Mouse (Mus musculus) embryonic facial prominence, embryonic 10.5 days (tissue): ENCODE measurements around the gene 1600002K03Rik. TPM values are rescaled to one million over a fixed set of nuclear protein-coding genes. Genes with fewer than 3 reads are reported as not detected.
A peak's percentile ranks its signal among the peaks of the same experiment; 100 is the strongest.

Source experiments
- DNase-seq: peaks from one replicate; pipeline ENCODE4 v3.0.0-alpha.2; 2017; ENCODE audit warnings: low spot score
- H3K27ac ChIP-seq: fragments of 300-500 bp; sonication (generic); replicated peaks from 2 replicates; pipeline ENCODE4 v1.5.1; 2016; ENCODE audit warnings: mild to moderate bottlenecking
- H3K27me3 ChIP-seq: fragments of 300-500 bp; sonication (generic); replicated peaks from 2 replicates; pipeline ENCODE4 v1.6.1; 2016; ENCODE audit warnings: low read depth, mild to moderate bottlenecking; ENCODE audit not compliant: poor library complexity, severe bottlenecking
- H3K36me3 ChIP-seq: fragments of 300-500 bp; sonication (generic); replicated peaks from 2 replicates; pipeline ENCODE4 v1.6.1; 2016; ENCODE audit warnings: mild to moderate bottlenecking, moderate library complexity
- H3K4me1 ChIP-seq: fragments of 300-500 bp; sonication (generic); 2 replicates; pipeline ENCODE4 v1.6.1; 2016
- H3K4me3 ChIP-seq: fragments of 300-500 bp; sonication (generic); 2 replicates; pipeline ENCODE4 v1.5.1; 2016; ENCODE audit warnings: mild to moderate bottlenecking, moderate library complexity
- H3K9me3 ChIP-seq: fragments of 300-500 bp; sonication (generic); 2 replicates; pipeline ENCODE4 v1.6.1; 2016; ENCODE audit warnings: mild to moderate bottlenecking
- WGBS: fragments of 180-500 bp; shearing (Covaris S2); methylation state at CpG from one replicate; pipeline ENCODE4 v1.1.7; 2016; 5-methylcytosine and 5-hydroxymethylcytosine counted together
- polyA plus RNA-seq: library from polyadenylated mRNA; unstranded; fragments of >200 nt; fragmentation: Nextera tagmentation; extraction: Ambion mirVana; gene quantifications from 2 replicates; pipeline ENCODE4 v1.2.1, GENCODE M21; 2016

1600002K03Rik gene
- polyA plus RNA-seq, 1 experiment from 2014 or later: 12.0 TPM

DNA sequence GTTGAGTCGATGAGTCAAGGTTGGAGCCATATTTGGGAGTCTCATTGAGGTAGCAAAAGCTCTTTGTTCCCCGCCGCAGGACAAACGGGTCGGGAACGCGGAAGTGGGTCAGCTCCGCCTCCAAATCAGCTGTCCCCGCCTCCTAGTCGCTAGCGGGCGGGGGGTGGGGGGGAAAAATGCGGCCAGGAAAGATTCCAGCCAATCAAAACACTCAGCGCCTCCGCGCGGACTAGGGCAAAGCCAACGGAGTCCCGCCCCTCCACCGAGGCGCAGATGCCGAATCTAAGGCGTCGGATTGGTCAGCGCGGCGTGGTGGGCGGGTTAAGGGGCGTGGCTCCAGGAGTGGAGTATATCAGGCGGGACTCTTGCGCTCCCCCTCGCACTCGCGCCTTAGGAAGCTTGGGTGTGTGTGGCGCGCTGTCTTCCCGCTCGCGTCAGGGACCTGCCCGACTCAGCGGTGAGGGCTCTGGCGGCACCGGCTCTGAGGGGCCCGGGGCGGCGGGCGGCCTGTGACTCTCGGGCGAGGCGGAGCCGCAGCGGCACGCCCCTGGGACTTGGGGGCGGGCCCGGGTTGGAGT lies 5.2 kb upstream of the 1600002K03Rik start:
- no peaks in the 10 kb centered on the region for H3K9me3 ChIP-seq
- peaks cover 38% of the 10 kb centered on the region for H3K36me3 ChIP-seq
- peak overlapping the region; percentile 94 for H3K4me3 ChIP-seq
- peaks cover 79% of the 10 kb centered on the region for H3K4me1 ChIP-seq
- WGBS: under 1% methylated on average over 55 of the region's 55 CpGs
- peak; percentile 99 for DNase-seq
- peak overlapping the region; percentile 100 for H3K27ac ChIP-seq
- no peaks in the 10 kb centered on the region for H3K27me3 ChIP-seq

GRCm38 (mm10) chr10:80168038-80168661 lies 4.6 kb upstream of the 1600002K03Rik start:
- DNase-seq: peak; percentile 97
- Histone ChIP-seq H3K4me1 (peaks cover 77% of the 10 kb centered on the region), H3K9me3 (no peaks in the 10 kb centered on the region), H3K4me3 (peak overlapping the region; percentile 94), H3K36me3 (peaks cover 39% of the 10 kb centered on the region), H3K27me3 (no peaks in the 10 kb centered on the region), H3K27ac (peak overlapping the region; percentile 100)
- under 1% methylated on average over 48 of the region's 48 CpGs for WGBS

DNA sequence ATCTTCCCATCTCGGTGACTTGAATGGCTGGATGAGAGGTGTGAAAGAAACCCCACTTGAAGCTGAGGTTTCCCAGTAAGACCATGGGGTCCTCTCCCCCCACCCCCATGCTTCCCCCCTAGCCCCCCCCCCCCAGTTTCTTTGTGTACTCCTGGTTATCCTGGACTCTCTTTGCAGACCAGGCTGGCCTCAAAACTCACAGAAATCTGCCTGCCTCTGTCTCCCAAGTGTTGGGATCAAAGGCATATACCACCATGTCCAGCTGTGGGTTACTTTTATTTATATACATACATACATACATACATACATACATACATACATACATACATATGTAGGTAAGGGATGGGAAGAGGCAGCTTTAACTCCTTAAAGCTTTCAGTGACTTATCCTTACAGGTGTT lies 3.7 kb upstream of the 1600002K03Rik start:
- 79% methylated on average over 1 of the region's 1 CpGs for WGBS
- no peak for DNase-seq
- Histone ChIP-seq H3K36me3 (peaks cover 39% of the 10 kb centered on the region), H3K4me1 (peaks cover 73% of the 10 kb centered on the region), H3K27ac (peak overlapping the region; percentile 100; the same call in 1 of the 2 replicates), H3K4me3 (peak overlapping the region; percentile 94), H3K27me3 (no peaks in the 10 kb centered on the region), H3K9me3 (no peaks in the 10 kb centered on the region)

- no peak for DNase-seq
- H3K27ac ChIP-seq: no peak overlapping the region
- no peaks in the 10 kb centered on the region for H3K9me3 ChIP-seq
- H3K27me3 ChIP-seq: no peaks in the 10 kb centered on the region
- peak overlapping the region; percentile 94 for H3K4me3 ChIP-seq
- peaks cover 39% of the 10 kb centered on the region for H3K36me3 ChIP-seq
- peaks cover 72% of the 10 kb centered on the region for H3K4me1 ChIP-seq
- 93% methylated on average over 7 of the region's 7 CpGs for WGBS
These were observed 3.1 kb upstream of the 1600002K03Rik start for GRCm38 (mm10) chr10:80169651-80170050.

DNA sequence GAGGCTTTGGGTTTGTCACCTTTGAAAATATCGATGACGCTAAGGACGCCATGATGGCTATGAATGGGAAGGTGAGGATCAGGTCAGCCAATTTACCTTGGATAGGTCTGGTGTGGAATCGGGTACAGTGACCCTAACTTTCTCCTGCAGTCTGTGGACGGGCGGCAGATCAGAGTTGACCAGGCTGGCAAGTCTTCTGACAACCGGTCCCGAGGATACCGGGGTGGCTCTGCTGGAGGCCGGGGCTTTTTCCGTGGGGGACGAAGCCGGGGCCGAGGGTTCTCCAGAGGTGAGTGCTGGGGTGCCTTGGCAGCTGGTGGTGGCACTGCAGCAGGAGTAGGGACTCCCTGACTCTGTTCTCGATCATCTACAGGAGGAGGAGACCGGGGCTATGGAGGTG lies 2.7 kb upstream of the 1600002K03Rik start:
- no peaks in the 10 kb centered on the region for H3K9me3 ChIP-seq
- peaks cover 39% of the 10 kb centered on the region for H3K36me3 ChIP-seq
- WGBS: 97% methylated on average over 16 of the region's 16 CpGs
- no peaks in the 10 kb centered on the region for H3K27me3 ChIP-seq
- H3K27ac ChIP-seq: no peak overlapping the region
- DNase-seq: no peak
- peaks cover 72% of the 10 kb centered on the region for H3K4me1 ChIP-seq
- 0 out of 2 replicates have a peak overlapping the region, but pooled peaks have one; percentile 21 for H3K4me3 ChIP-seq

DNA sequence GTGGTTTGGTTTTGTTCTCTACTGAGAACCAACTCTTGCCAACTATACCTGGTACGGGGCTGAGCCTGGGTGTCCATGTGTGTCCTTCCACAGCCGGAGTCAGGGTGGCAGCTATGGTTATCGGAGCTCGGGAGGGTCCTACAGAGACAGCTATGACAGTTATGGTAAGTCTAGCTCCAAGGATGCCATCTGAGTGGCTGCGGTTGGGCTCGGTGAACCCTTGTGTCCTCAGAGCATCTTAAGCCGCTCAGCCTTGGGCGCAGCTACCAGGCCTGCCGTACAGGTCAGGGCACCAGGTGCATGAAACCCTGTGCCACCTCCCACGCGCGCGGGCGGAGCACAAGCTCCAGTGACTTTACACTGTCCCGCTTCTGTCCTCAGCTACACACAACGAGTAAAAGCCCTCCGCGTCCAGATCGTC lies 2.1 kb upstream of the 1600002K03Rik start:
- H3K9me3 ChIP-seq: no peaks in the 10 kb centered on the region
- H3K27ac ChIP-seq: no peak overlapping the region
- H3K36me3 ChIP-seq: peaks cover 39% of the 10 kb centered on the region
- no peak for DNase-seq
- WGBS: 95% methylated on average over 19 of the region's 19 CpGs
- peaks cover 72% of the 10 kb centered on the region for H3K4me1 ChIP-seq
- no peaks in the 10 kb centered on the region for H3K27me3 ChIP-seq
- peak overlapping the region; percentile 21; the same call in 1 of the 2 replicates for H3K4me3 ChIP-seq

DNA sequence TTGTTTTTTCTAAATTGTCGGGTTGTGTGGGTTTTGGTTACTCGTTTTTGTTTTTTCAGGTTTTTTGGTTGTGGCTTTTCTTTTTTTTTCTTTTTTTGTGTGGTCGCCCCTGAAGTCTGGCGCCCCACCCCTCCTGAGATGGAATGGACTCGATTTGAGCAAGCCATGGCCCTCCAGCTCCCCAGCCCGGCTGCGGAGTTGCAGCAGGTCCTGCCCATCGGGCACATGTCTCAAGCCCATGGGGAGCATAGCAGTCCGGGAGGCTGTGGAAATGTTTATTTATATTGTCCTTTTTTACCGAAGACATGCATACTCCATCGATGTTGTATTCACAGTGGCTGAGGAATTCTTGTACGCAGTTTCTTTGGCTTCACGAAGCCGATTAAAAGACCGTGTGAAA lies 1.5 kb upstream of the 1600002K03Rik start:
- Histone ChIP-seq H3K4me1 (peaks cover 73% of the 10 kb centered on the region), H3K27me3 (no peaks in the 10 kb centered on the region), H3K27ac (no peak overlapping the region), H3K4me3 (peak overlapping the region; percentile 67; the same call in 1 of the 2 replicates), H3K9me3 (no peaks in the 10 kb centered on the region), H3K36me3 (peaks cover 39% of the 10 kb centered on the region)
- no peak for DNase-seq
- 92% methylated on average over 15 of the region's 15 CpGs for WGBS

DNA sequence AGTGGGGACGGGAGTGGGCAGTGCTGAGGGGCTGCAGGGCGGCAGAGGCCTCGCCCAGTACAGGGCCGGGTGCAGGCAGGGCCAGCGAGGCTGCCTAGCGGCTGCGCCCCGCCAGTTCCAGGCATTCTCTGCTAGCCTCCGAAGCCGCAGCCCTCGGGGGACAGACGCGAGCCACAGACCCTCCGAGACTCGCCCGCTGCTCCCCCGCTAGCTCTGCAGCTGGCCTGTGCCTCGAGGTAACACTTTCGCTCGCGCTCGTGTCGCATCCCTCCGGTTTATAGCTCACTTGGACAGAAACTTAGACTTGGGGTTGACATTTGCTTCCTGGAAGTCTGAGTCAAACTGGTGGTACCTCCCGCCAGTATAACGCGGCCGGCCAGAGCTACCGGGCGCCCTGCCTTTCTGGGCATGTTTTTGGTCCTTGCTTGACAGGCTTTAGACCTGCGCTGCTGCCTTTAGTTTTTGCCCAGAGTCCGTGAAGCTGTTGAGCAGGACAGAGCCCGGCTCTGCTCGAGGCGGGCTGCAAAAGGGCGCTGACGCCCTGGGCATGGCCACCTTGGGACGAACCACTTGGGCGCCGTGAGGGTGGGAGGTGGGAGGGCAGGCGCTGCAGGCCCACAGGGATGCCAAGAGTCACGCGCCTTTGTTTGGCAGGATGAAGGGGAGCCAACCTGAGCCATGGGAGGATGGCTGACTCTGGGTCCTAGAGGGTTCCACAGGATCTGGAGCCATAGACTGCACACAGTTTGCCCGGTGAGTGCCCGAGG lies 801 bp upstream of the 1600002K03Rik start:
- Histone ChIP-seq H3K4me3 (peak overlapping the region; percentile 67), H3K4me1 (peaks cover 71% of the 10 kb centered on the region), H3K27me3 (no peaks in the 10 kb centered on the region), H3K36me3 (peaks cover 39% of the 10 kb centered on the region), H3K27ac (peak overlapping the region; percentile 87), H3K9me3 (no peaks in the 10 kb centered on the region)
- DNase-seq: no peak
- 88% methylated on average over 45 of the region's 45 CpGs for WGBS

DNA sequence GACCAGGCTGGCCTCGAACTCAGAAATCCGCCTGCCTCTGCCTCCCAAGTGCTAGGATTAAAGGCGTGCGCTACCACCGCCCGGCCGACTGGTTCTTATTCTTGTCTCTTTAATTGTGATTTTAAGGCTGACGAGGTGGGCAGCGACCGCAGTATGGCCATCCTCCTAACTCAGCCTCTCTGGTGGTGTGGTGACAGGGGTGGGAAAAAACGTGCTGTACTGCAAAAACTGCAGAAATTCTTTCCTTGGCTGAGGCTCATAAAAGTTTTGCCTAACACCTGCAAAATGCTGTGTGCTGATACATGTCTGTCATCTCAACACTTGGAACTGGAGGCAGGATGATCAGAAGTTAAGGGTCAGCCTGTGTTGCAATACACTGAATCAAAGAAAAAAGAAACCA lies 614 bp downstream of the 1600002K03Rik start:
- no peak for DNase-seq
- H3K36me3 ChIP-seq: peaks cover 39% of the 10 kb centered on the region
- WGBS: 12% methylated on average over 11 of the region's 11 CpGs
- peak overlapping the region; percentile 87 for H3K27ac ChIP-seq
- no peaks in the 10 kb centered on the region for H3K27me3 ChIP-seq
- H3K4me3 ChIP-seq: peak overlapping the region; percentile 67
- H3K4me1 ChIP-seq: peaks cover 74% of the 10 kb centered on the region
- H3K9me3 ChIP-seq: no peaks in the 10 kb centered on the region

GRCm38 (mm10) chr10:80173955-80174640 lies 1.4 kb downstream of the 1600002K03Rik start:
- no peak overlapping the region for H3K4me3 ChIP-seq
- H3K36me3 ChIP-seq: peaks cover 35% of the 10 kb centered on the region
- H3K4me1 ChIP-seq: peaks cover 68% of the 10 kb centered on the region
- H3K9me3 ChIP-seq: no peaks in the 10 kb centered on the region
- no peak overlapping the region for H3K27ac ChIP-seq
- no peak for DNase-seq
- WGBS: 86% methylated on average over 10 of the region's 10 CpGs
- no peaks in the 10 kb centered on the region for H3K27me3 ChIP-seq

DNA sequence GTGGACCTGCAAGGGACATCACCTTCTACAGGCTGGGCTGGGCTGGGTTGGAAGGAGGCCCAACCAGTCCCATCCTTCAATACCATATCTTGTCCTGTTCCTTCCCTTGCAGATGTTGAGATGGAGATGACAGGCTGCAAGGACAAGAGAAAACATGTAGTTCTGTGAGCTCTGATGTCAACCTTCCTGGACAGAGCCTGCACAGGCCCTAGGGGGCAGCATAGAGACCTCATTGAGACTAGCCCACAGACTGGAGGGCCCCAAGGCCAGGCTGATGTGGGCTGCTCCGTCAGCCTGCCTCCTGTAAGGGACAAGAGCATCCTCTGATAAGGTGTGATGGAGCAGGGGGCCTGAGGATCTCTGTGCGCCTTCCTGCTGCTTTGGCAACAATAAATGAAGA lies 2.0 kb downstream of the 1600002K03Rik start:
- DNase-seq: peak; percentile 70
- no peaks in the 10 kb centered on the region for H3K27me3 ChIP-seq
- no peak overlapping the region for H3K27ac ChIP-seq
- no peak overlapping the region for H3K4me3 ChIP-seq
- peaks cover 29% of the 10 kb centered on the region for H3K36me3 ChIP-seq
- peaks cover 66% of the 10 kb centered on the region for H3K4me1 ChIP-seq
- 57% methylated on average over 2 of the region's 2 CpGs for WGBS
- no peaks in the 10 kb centered on the region for H3K9me3 ChIP-seq

GRCm38 (mm10) chr10:80175536-80176269 lies 3.0 kb downstream of the 1600002K03Rik start:
- 20% methylated on average over 4 of the region's 4 CpGs for WGBS
- Histone ChIP-seq H3K4me3 (peak overlapping the region; percentile 11; the same call in 1 of the 2 replicates), H3K4me1 (peaks cover 66% of the 10 kb centered on the region), H3K9me3 (no peaks in the 10 kb centered on the region), H3K36me3 (peaks cover 19% of the 10 kb centered on the region), H3K27ac (0 out of 2 replicates have a peak overlapping the region, but pooled peaks have one; percentile 5), H3K27me3 (no peaks in the 10 kb centered on the region)
- peak; percentile 78 for DNase-seq
